ENCODE assay signal across 21 mouse cellular contexts in the genomic region with DNA sequence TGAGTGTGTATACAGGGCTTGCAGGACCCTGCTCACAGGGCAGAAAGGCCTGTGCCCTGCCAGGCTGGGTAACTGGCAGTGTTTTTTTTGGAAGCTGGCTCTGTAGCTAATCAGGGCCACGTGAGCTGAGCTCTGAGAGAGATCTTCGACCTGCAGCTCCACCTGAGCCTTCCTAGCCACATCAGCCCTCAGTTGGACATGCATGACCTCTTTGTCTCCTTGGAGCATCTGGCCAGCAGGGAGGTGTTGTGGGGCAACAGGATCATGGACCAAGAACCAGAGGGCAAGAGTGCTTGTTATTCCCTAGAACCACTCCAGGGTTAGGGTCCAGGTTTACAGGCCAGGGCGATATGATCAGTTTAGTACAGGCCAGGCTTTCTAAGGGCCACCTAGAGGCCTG.
"Had no signal": no experiment of that assay in that cellular context is flagged by ENCODE, and none has a peak within 500 bp of the region (broad histone marks: within the 10 kb centered on the region; RNA-seq: fewer than 3 reads in every experiment).

No protein-coding gene starts in this region.

- H3K9me3 ChIP-seq: intestine, embryonic 15.5 days; limb, embryonic 10.5 days; limb, embryonic 13.5 days; midbrain, embryonic 12.5 days; midbrain, embryonic 15.5 days; neural tube, embryonic 12.5 days; neural tube, embryonic 15.5 days had no signal

- DNase-seq: layer of hippocampus, adult 9-11 months; liver; liver, postnatal 0 days; lung, embryonic 14.5 days; right cerebral cortex, adult 18-20 months; right cerebral cortex, postnatal 14 days; right cerebral cortex, postnatal 4 days; thymus, adult 2 months; thymus, postnatal 14 days; thymus, postnatal 4 days had no signal

- H3K4me1 ChIP-seq: intestine, embryonic 15.5 days; limb, embryonic 10.5 days; limb, embryonic 13.5 days; neural tube, embryonic 12.5 days had no signal

- H3K4me3 ChIP-seq: intestine, embryonic 15.5 days; limb, embryonic 10.5 days; limb, embryonic 13.5 days; midbrain, embryonic 12.5 days; midbrain, embryonic 15.5 days; neural tube, embryonic 12.5 days; neural tube, embryonic 15.5 days had no signal

- H3K27ac ChIP-seq: intestine, embryonic 15.5 days; limb, embryonic 10.5 days; limb, embryonic 13.5 days; liver, embryonic 14.5 days; macrophage; midbrain, embryonic 12.5 days; midbrain, embryonic 15.5 days; neural tube, embryonic 12.5 days; neural tube, embryonic 15.5 days; stomach, postnatal 0 days had no signal

- H3K4me2 ChIP-seq: intestine, embryonic 15.5 days; limb, embryonic 13.5 days; lung, embryonic 14.5 days; midbrain, embryonic 12.5 days; midbrain, embryonic 15.5 days; neural tube, embryonic 12.5 days; neural tube, embryonic 15.5 days had no signal

- ATAC-seq: intestine, embryonic 15.5 days; liver, postnatal 0 days; lung, postnatal 0 days; midbrain, embryonic 15.5 days had no signal

- H3K27me3 ChIP-seq: intestine, embryonic 15.5 days; limb, embryonic 13.5 days; midbrain, embryonic 12.5 days; midbrain, embryonic 15.5 days; neural tube, embryonic 12.5 days; neural tube, embryonic 15.5 days had no signal

- H3K9ac ChIP-seq: intestine, embryonic 15.5 days; limb, embryonic 13.5 days; liver, embryonic 14.5 days; liver, postnatal 0 days; lung, embryonic 14.5 days; midbrain, embryonic 12.5 days; midbrain, embryonic 15.5 days; neural tube, embryonic 12.5 days; neural tube, embryonic 15.5 days had no signal
